Mouse (Mus musculus): ENCODE results near the gene Tnik. TPM values are rescaled to one million over a fixed set of nuclear protein-coding genes. Genes with fewer than 3 reads are reported as not detected.

Gene Tnik
- polyA plus RNA-seq, 1 experiment: 0.21 TPM

GRCm38 (mm10) chr3:28368746-28369145 lies 105.7 kb downstream of the Tnik start:
- Histone ChIP-seq H3K79me2 (ENCODE audit: control insufficient read depth, insufficient read depth) (no peaks in the 10 kb centered on the region), H3K36me3 (ENCODE audit: control insufficient read depth, insufficient read depth) (no peaks in the 10 kb centered on the region), H3K27me3 (ENCODE audit: control insufficient read depth, insufficient read depth, insufficient read length) (no peaks in the 10 kb centered on the region), H3K79me3 (ENCODE audit: low read depth) (no peaks in the 10 kb centered on the region), H3ac (ENCODE audit: control insufficient read depth, insufficient read length, low read depth) (no peak overlapping the region), H3K4me3 (ENCODE audit: insufficient read depth, poor library complexity, severe bottlenecking) (no peak overlapping the region)
- TF ChIP-seq CEBPB (IDR thresholded peaks at IDR 0.05; ENCODE audit: low read depth) (no peak), MAX (IDR thresholded peaks at IDR 0.05) (no peak), FOSL1 (IDR thresholded peaks at IDR 0.05; ENCODE audit: insufficient read depth, low read length, poor library complexity, severe bottlenecking) (no peak), CTCF (IDR thresholded peaks at IDR 0.05; ENCODE audit: control insufficient read depth, insufficient read depth, insufficient read length) (no peak), MYOD1 (IDR thresholded peaks at IDR 0.05; ENCODE audit: control insufficient read depth, insufficient read length, low read depth) (no peak), MYOG (IDR thresholded peaks at IDR 0.05; ENCODE audit: control insufficient read depth, extremely low read depth, insufficient read length) (no peak), USF1 (IDR thresholded peaks at IDR 0.05; ENCODE audit: low read depth) (no peak)

- TF ChIP-seq MYOD1 (IDR thresholded peaks at IDR 0.05; ENCODE audit: control insufficient read depth, insufficient read length, low read depth) (no peak), CEBPB (IDR thresholded peaks at IDR 0.05; ENCODE audit: low read depth) (no peak), USF1 (IDR thresholded peaks at IDR 0.05; ENCODE audit: low read depth) (no peak), FOSL1 (IDR thresholded peaks at IDR 0.05; ENCODE audit: insufficient read depth, low read length, poor library complexity, severe bottlenecking) (no peak), MYOG (IDR thresholded peaks at IDR 0.05; ENCODE audit: control insufficient read depth, extremely low read depth, insufficient read length) (no peak), MAX (IDR thresholded peaks at IDR 0.05) (no peak)
- Histone ChIP-seq H3K27me3 (ENCODE audit: control insufficient read depth, insufficient read depth, insufficient read length) (no peaks in the 10 kb centered on the region), H3K4me3 (ENCODE audit: insufficient read depth, poor library complexity, severe bottlenecking) (no peak overlapping the region), H3K79me3 (ENCODE audit: low read depth) (no peaks in the 10 kb centered on the region), H3K36me3 (ENCODE audit: control insufficient read depth, insufficient read depth) (no peaks in the 10 kb centered on the region), H3K79me2 (ENCODE audit: control insufficient read depth, insufficient read depth) (no peaks in the 10 kb centered on the region), H3ac (ENCODE audit: control insufficient read depth, insufficient read length, low read depth) (no peak overlapping the region)
These were observed 106.3 kb downstream of the Tnik start for GRCm38 (mm10) chr3:28369266-28369665.

GRCm38 (mm10) chr3:28369698-28370097 lies 106.7 kb downstream of the Tnik start:
- no peak overlapping the region for H3K4me3 ChIP-seq (ENCODE audit: insufficient read depth, poor library complexity, severe bottlenecking)
- no peak for TF ChIP-seq CTCF (IDR thresholded peaks at IDR 0.05; ENCODE audit: control insufficient read depth, insufficient read depth, insufficient read length)
- TF ChIP-seq FOSL1 (IDR thresholded peaks at IDR 0.05; ENCODE audit: insufficient read depth, low read length, poor library complexity, severe bottlenecking): no peak
- no peak for TF ChIP-seq USF1 (IDR thresholded peaks at IDR 0.05; ENCODE audit: low read depth)
- TF ChIP-seq MYOD1 (IDR thresholded peaks at IDR 0.05; ENCODE audit: control insufficient read depth, insufficient read length, low read depth): no peak
- TF ChIP-seq MAX (IDR thresholded peaks at IDR 0.05): no peak
- TF ChIP-seq MYOG (IDR thresholded peaks at IDR 0.05; ENCODE audit: control insufficient read depth, extremely low read depth, insufficient read length): no peak
- TF ChIP-seq CEBPB (IDR thresholded peaks at IDR 0.05; ENCODE audit: low read depth): no peak
- H3K79me2 ChIP-seq (ENCODE audit: control insufficient read depth, insufficient read depth): no peaks in the 10 kb centered on the region
- no peaks in the 10 kb centered on the region for H3K36me3 ChIP-seq (ENCODE audit: control insufficient read depth, insufficient read depth)
- H3K27me3 ChIP-seq (ENCODE audit: control insufficient read depth, insufficient read depth, insufficient read length): no peaks in the 10 kb centered on the region
- H3K79me3 ChIP-seq (ENCODE audit: low read depth): no peaks in the 10 kb centered on the region
- no peak overlapping the region for H3ac ChIP-seq (ENCODE audit: control insufficient read depth, insufficient read length, low read depth)

- Histone ChIP-seq H3K36me3 (ENCODE audit: control insufficient read depth, insufficient read depth) (no peaks in the 10 kb centered on the region), H3K27me3 (ENCODE audit: control insufficient read depth, insufficient read depth, insufficient read length) (no peaks in the 10 kb centered on the region), H3K79me2 (ENCODE audit: control insufficient read depth, insufficient read depth) (no peaks in the 10 kb centered on the region), H3ac (ENCODE audit: control insufficient read depth, insufficient read length, low read depth) (no peak overlapping the region), H3K4me3 (ENCODE audit: insufficient read depth, poor library complexity, severe bottlenecking) (no peak overlapping the region), H3K79me3 (ENCODE audit: low read depth) (no peaks in the 10 kb centered on the region)
- TF ChIP-seq CEBPB (IDR thresholded peaks at IDR 0.05; ENCODE audit: low read depth): no peak
- no peak for TF ChIP-seq FOSL1 (IDR thresholded peaks at IDR 0.05; ENCODE audit: insufficient read depth, low read length, poor library complexity, severe bottlenecking)
- no peak for TF ChIP-seq MAX (IDR thresholded peaks at IDR 0.05)
- no peak for TF ChIP-seq CTCF (IDR thresholded peaks at IDR 0.05; ENCODE audit: control insufficient read depth, insufficient read depth, insufficient read length)
- TF ChIP-seq USF1 (IDR thresholded peaks at IDR 0.05; ENCODE audit: low read depth): no peak
- no peak for TF ChIP-seq MYOG (IDR thresholded peaks at IDR 0.05; ENCODE audit: control insufficient read depth, extremely low read depth, insufficient read length)
- no peak for TF ChIP-seq MYOD1 (IDR thresholded peaks at IDR 0.05; ENCODE audit: control insufficient read depth, insufficient read length, low read depth)
These were observed 108.6 kb downstream of the Tnik start for GRCm38 (mm10) chr3:28371583-28371982.

- no peaks in the 10 kb centered on the region for H3K36me3 ChIP-seq (ENCODE audit: control insufficient read depth, insufficient read depth)
- no peaks in the 10 kb centered on the region for H3K79me3 ChIP-seq (ENCODE audit: low read depth)
- no peak overlapping the region for H3ac ChIP-seq (ENCODE audit: control insufficient read depth, insufficient read length, low read depth)
- H3K79me2 ChIP-seq (ENCODE audit: control insufficient read depth, insufficient read depth): no peaks in the 10 kb centered on the region
- no peak for TF ChIP-seq CEBPB (IDR thresholded peaks at IDR 0.05; ENCODE audit: low read depth)
- TF ChIP-seq CTCF (IDR thresholded peaks at IDR 0.05; ENCODE audit: control insufficient read depth, insufficient read depth, insufficient read length): no peak
- TF ChIP-seq MAX (IDR thresholded peaks at IDR 0.05): no peak
- TF ChIP-seq FOSL1 (IDR thresholded peaks at IDR 0.05; ENCODE audit: insufficient read depth, low read length, poor library complexity, severe bottlenecking): no peak
- TF ChIP-seq MYOG (IDR thresholded peaks at IDR 0.05; ENCODE audit: control insufficient read depth, extremely low read depth, insufficient read length): no peak
- H3K27me3 ChIP-seq (ENCODE audit: control insufficient read depth, insufficient read depth, insufficient read length): no peaks in the 10 kb centered on the region
- no peak overlapping the region for H3K4me3 ChIP-seq (ENCODE audit: insufficient read depth, poor library complexity, severe bottlenecking)
These were observed 109.4 kb downstream of the Tnik start for GRCm38 (mm10) chr3:28372459-28372858.

All from C2C12 (cell line).